Comparison of ENCODE assay signal across 22 mouse cellular contexts in genomic region chr15:85244414-85245161, GRCm38 (mm10). TPM values are rescaled to one million over a fixed set of nuclear protein-coding genes. Genes with fewer than 3 reads are reported as not detected.
DNase-seq lines count a peak whose midpoint lies in the region; ATAC-seq lines count a peak whose summit lies in the region.
"Had no signal": no experiment of that assay in that cellular context is flagged by ENCODE, and none has a peak within 500 bp of the region (broad histone marks: within the 10 kb centered on the region; RNA-seq: fewer than 3 reads in every experiment).

No protein-coding gene starts in this region.

- peak; percentile 94 for DNase-seq in heart, adult 11 months
- no peak for DNase-seq in heart, postnatal 10 days
- peak; percentile 27 for DNase-seq in kidney, adult 11 months
- DNase-seq in CD4-positive helper T cell, adult 2 months (ENCODE audit: low read depth, low spot score) = peak; percentile 44
- DNase-seq in kidney, postnatal 36 days = peak; percentile 36 to 49
- DNase-seq: cerebellum, adult 2 months; cerebellum, postnatal 36 days; embryo, embryonic 11 days; gastrocnemius, postnatal 10 days; layer of hippocampus, adult 9-11 months; liver, embryonic 13.5 days; lung, adult 2 months; thymus, adult 18-20 months; thymus, postnatal 4 days had no signal

- H3K27ac ChIP-seq in kidney, embryonic 16.5 days (ENCODE audit: low read length) = no peak overlapping the region
- no peak overlapping the region for H3K27ac ChIP-seq in hindbrain, embryonic 16.5 days (ENCODE audit: low read depth, low read length)
- H3K27ac ChIP-seq: embryonic facial prominence, embryonic 13.5 days; forebrain, embryonic 13.5 days; liver, embryonic 13.5 days had no signal

- no peak for ATAC-seq in kidney, embryonic 16.5 days (ENCODE audit: low FRiP score, low TSS enrichment)
- ATAC-seq in hindbrain, embryonic 16.5 days = no peak
- ATAC-seq: forebrain, embryonic 13.5 days had no signal

- no peak overlapping the region for H3K9ac ChIP-seq in kidney, embryonic 16.5 days (replicated peaks; ENCODE audit: low read length)
- H3K9ac ChIP-seq in hindbrain, embryonic 16.5 days (ENCODE audit: low read depth, low read length) = no peak overlapping the region
- H3K9ac ChIP-seq: embryonic facial prominence, embryonic 13.5 days; forebrain, embryonic 13.5 days; liver, embryonic 13.5 days had no signal

- WGBS in kidney, embryonic 16.5 days = 87% methylated on average over 13 of the region's 13 CpGs
- WGBS in hindbrain, embryonic 16.5 days = 87% methylated on average over 13 of the region's 13 CpGs

- no peaks in the 10 kb centered on the region for H3K27me3 ChIP-seq in kidney, embryonic 16.5 days (ENCODE audit: insufficient read depth, low read length)
- H3K27me3 ChIP-seq in hindbrain, embryonic 16.5 days (replicated peaks; ENCODE audit: control insufficient read depth, insufficient read depth, low read length) = no peaks in the 10 kb centered on the region
- H3K27me3 ChIP-seq: embryonic facial prominence, embryonic 13.5 days; forebrain, embryonic 13.5 days; liver, embryonic 13.5 days had no signal

- peaks cover 49% of the 10 kb centered on the region for H3K36me3 ChIP-seq in kidney, embryonic 16.5 days (ENCODE audit: insufficient read depth, low read length)
- H3K36me3 ChIP-seq in hindbrain, embryonic 16.5 days (ENCODE audit: control insufficient read depth, insufficient read depth, low read length) = 0 out of 2 replicates have a peak, but pooled peaks cover 3% of the 10 kb centered on the region
- H3K36me3 ChIP-seq: G1E had no signal

- H3K4me1 ChIP-seq in kidney, embryonic 16.5 days (ENCODE audit: insufficient read depth, low read length) = no peaks in the 10 kb centered on the region
- H3K4me1 ChIP-seq in hindbrain, embryonic 16.5 days (ENCODE audit: control insufficient read depth, insufficient read depth, low read depth, low read length) = no peaks in the 10 kb centered on the region
- H3K4me1 ChIP-seq: forebrain, embryonic 13.5 days; liver, embryonic 13.5 days had no signal

- H3K4me2 ChIP-seq in kidney, embryonic 16.5 days (replicated peaks; ENCODE audit: low read depth, low read length) = no peak overlapping the region
- H3K4me2 ChIP-seq in hindbrain, embryonic 16.5 days (ENCODE audit: low read length) = no peak overlapping the region
- H3K4me2 ChIP-seq: embryonic facial prominence, embryonic 13.5 days; forebrain, embryonic 13.5 days; liver, embryonic 13.5 days; midbrain, embryonic 11.5 days had no signal

- no peak overlapping the region for H3K4me3 ChIP-seq in kidney, embryonic 16.5 days (ENCODE audit: low read length)
- no peak overlapping the region for H3K4me3 ChIP-seq in hindbrain, embryonic 16.5 days (ENCODE audit: low read length)
- H3K4me3 ChIP-seq: embryonic facial prominence, embryonic 13.5 days; forebrain, embryonic 13.5 days; liver, embryonic 13.5 days had no signal

- intact Hi-C loops in heart, postnatal 10 days (cut with DNase I) = no loop called here

- no peaks in the 10 kb centered on the region for H3K9me3 ChIP-seq in kidney, embryonic 16.5 days (ENCODE audit: low read length)
- no peaks in the 10 kb centered on the region for H3K9me3 ChIP-seq in hindbrain, embryonic 16.5 days (ENCODE audit: control insufficient read depth, low read length)
- H3K9me3 ChIP-seq: embryonic facial prominence, embryonic 13.5 days; forebrain, embryonic 13.5 days; liver, embryonic 13.5 days had no signal

RNA-seq across cellular contexts. Expression of gene Fbln1, which starts 38.8 kb away (rescaled TPM):
- total RNA-seq in heart, postnatal 10 days (2021) = 10 to 100 TPM; 76.2 to 79.6 TPM
- 202 and 212 TPM in 2 replicates for polyA plus RNA-seq in kidney, embryonic 16.5 days (2015; fragmentation: Nextera tagmentation; extraction: Ambion mirVana)
- polyA plus RNA-seq in hindbrain, embryonic 16.5 days (2015; fragmentation: Nextera tagmentation; extraction: Ambion mirVana) = 52.0 and 59.4 TPM in 2 replicates
- total RNA-seq: monocyte, adult 5-6 weeks; neutrophil, adult 5-6 weeks had no signal
- polyA plus RNA-seq: G1E had no signal

Comparison
In these comparisons a context has a peak if more than half of its experiments do, and no peak if none do; other contexts are left out.
1. DNase-seq: peak in heart, adult 11 months (single experiment), kidney, adult 11 months (single experiment), CD4-positive helper T cell, adult 2 months (single experiment) and kidney, postnatal 36 days (2 of 2); none in heart, postnatal 10 days (0 of 2).